Mouse (Mus musculus) bone marrow macrophage, adult 2 months (primary cell): Measurements from ENCODE around the gene Nek2. TPM values are rescaled to one million over a fixed set of nuclear protein-coding genes. Genes with fewer than 3 reads are reported as not detected.

Experiments
- H3K27ac ChIP-seq: 2 replicates; pipeline ENCODE4 v1.5.1; 2012; ENCODE audit warnings: low read depth, low read length; ENCODE audit not compliant: insufficient read depth
- H3K4me1 ChIP-seq: 2 replicates; pipeline ENCODE4 v1.6.1; 2012; ENCODE audit warnings: low read length; ENCODE audit not compliant: control insufficient read depth, insufficient read depth
- H3K4me3 ChIP-seq: 2 replicates; pipeline ENCODE4 v1.5.1; 2012; ENCODE audit warnings: mild to moderate bottlenecking, low read length, moderate library complexity; ENCODE audit not compliant: insufficient read depth
- CTCF ChIP-seq: IDR thresholded peaks from 2 replicates; pipeline ENCODE4 v1.5.1; 2012; ENCODE audit warnings: low read depth, mild to moderate bottlenecking, low read length, moderate library complexity
- POLR2A ChIP-seq: IDR thresholded peaks from 2 replicates; pipeline ENCODE4 v1.6.1; 2012; ENCODE audit warnings: mild to moderate bottlenecking, low read depth, low read length, borderline replicate concordance
- polyA plus RNA-seq: library from polyadenylated mRNA; stranded (reverse); fragments of >200 nt; gene quantifications from 2 replicates; pipeline ENCODE4 v1.2.4, GENCODE M21; 2012; ENCODE audit not compliant: missing spikeins, insufficient read depth, insufficient read length

Gene Nek2
- polyA plus RNA-seq, 1 experiment: 13.1 TPM

DNA sequence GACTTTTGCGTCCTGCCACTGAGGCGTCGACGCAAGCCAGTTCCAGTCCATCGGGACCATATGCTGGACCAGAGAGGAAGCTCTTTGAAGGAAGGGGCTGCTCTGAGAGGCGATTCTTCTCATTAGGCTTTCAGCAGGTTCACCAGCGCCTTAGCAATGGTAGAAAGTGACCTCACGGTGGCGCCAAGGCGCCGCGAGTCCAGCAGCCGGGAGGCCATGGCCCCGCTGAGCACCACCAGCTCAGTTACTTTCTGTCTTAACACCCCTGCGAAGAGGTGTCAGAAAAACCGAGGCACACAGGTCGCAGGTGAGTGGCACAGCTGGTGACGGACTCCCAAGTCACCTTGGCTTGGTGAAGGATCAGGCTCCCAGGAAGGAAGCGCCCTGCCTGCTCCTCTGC is 13.6 kb downstream of the Nek2 start:
- Histone ChIP-seq H3K4me1 (peaks cover 4% of the 10 kb centered on the region; the same call in 1 of the 2 replicates), H3K4me3 (no peak overlapping the region), H3K27ac (no peak overlapping the region)
- TF ChIP-seq CTCF (peak; percentile 68), POLR2A (no peak)

DNA sequence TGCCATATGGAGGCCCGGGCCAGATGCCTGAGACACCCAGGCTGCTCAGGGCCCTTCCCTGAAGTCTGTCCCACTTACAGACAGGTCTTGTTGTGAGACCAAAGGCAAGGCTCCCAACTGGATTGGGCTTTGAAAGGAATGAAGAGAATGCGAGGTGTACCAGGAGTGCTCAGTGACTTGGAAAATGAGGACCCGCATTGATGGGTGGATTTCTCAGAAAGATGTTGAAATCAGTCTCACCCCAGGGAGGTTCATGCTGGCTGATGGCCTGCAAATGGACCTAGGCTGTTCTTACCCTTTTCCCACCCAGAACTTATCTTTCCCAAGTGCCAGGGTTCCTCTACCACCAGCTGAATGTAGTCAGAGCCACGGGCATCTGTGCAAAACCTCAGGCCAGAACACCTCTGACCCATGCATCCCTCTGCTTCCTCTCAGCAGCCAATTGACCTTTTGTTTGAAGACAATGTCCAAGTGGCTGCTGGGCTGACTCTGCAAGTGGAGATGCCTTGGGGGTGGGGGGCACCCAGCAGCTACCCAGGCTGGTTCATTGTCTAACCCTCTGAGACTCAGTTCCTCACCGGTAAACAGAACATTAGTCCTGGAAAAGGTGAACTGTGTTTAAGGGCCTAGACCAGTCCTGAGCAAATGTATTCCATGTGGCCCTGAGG is 15.2 kb downstream of the Nek2 start:
- Histone ChIP-seq H3K4me3 (no peak overlapping the region), H3K27ac (no peak overlapping the region), H3K4me1 (peaks cover 4% of the 10 kb centered on the region; the same call in 1 of the 2 replicates)
- no peak for TF ChIP-seq CTCF
- TF ChIP-seq POLR2A: no peak

DNA sequence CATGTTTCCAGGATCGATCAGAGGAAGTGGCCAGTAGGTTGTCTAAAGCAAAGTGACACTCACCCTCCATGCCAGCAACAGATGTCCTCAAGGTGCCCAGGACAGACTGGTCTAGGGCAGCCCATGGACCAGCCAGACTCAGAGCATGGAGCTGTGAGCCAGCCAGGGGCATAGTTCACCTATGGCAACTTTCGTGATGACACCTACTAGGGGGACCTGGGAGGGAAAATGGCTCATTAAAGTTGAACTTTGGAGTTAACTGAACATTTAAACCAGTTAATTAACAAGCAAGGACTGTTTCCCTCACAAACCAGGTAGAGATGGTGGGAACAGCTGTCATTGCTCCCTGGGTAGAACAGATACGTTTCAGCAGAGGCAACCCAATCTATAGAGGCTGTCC is 16.4 kb downstream of the Nek2 start:
- no peak for TF ChIP-seq POLR2A
- TF ChIP-seq CTCF: no peak
- H3K4me3 ChIP-seq: no peak overlapping the region
- H3K27ac ChIP-seq: no peak overlapping the region
- H3K4me1 ChIP-seq: peaks cover 4% of the 10 kb centered on the region; the same call in 1 of the 2 replicates

- TF ChIP-seq POLR2A: no peak
- H3K27ac ChIP-seq: no peak overlapping the region
- H3K4me3 ChIP-seq: no peak overlapping the region
- H3K4me1 ChIP-seq: no peaks in the 10 kb centered on the region
Measured at GRCm38 (mm10) chr1:191838994-191839741, 17.9 kb downstream of the Nek2 start.

- Histone ChIP-seq H3K4me1 (no peaks in the 10 kb centered on the region), H3K27ac (no peak overlapping the region), H3K4me3 (no peak overlapping the region)
- TF ChIP-seq POLR2A: no peak
- TF ChIP-seq CTCF: peak; percentile 30; the same call in 1 of the 2 replicates
Measured at GRCm38 (mm10) chr1:191840774-191841565, 19.7 kb downstream of the Nek2 start.

DNA sequence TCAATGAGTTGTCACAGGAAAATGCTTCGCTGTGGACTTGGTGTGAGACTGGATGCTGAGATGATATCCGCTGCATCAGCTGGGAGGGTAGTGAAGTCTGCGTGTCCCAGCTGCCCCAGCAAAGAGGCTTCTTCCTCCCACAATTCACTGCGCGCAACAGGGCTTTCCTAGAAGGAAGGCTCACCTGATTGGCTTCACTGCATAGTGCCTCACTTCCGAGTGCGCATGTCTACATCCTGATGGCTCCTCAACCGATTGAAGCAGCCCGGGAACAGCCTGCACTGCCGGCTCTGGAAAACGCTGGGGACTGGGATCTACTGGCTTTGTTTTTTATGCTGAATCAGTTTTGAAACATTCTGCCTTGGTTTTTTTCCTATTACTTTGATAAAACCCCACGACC is 21.0 kb downstream of the Nek2 start:
- Histone ChIP-seq H3K4me3 (no peak overlapping the region), H3K4me1 (no peaks in the 10 kb centered on the region), H3K27ac (no peak overlapping the region)
- no peak for TF ChIP-seq CTCF
- no peak for TF ChIP-seq POLR2A

- TF ChIP-seq CTCF (no peak), POLR2A (no peak)
- H3K4me1 ChIP-seq: peaks cover 10% of the 10 kb centered on the region
- no peak overlapping the region for H3K4me3 ChIP-seq
- no peak overlapping the region for H3K27ac ChIP-seq
Measured at GRCm38 (mm10) chr1:191846667-191847066, 25.4 kb downstream of the Nek2 start.

GRCm38 (mm10) chr1:191849501-191849900 is 28.3 kb downstream of the Nek2 start:
- H3K4me1 ChIP-seq: peaks cover 10% of the 10 kb centered on the region
- no peak overlapping the region for H3K4me3 ChIP-seq
- no peak for TF ChIP-seq CTCF
- no peak for TF ChIP-seq POLR2A

GRCm38 (mm10) chr1:191853442-191853841 is 32.2 kb downstream of the Nek2 start:
- TF ChIP-seq CTCF: no peak
- TF ChIP-seq POLR2A: no peak
- Histone ChIP-seq H3K4me1 (peaks cover 18% of the 10 kb centered on the region), H3K4me3 (no peak overlapping the region), H3K27ac (no peak overlapping the region)

More at GRCm38 (mm10) chr1:191849501-191849900, 28.3 kb downstream of the Nek2 start:
- peak overlapping the region; percentile 51 for H3K27ac ChIP-seq
